Mouse (Mus musculus): Measurements from ENCODE around the gene Atp2b1. TPM values are rescaled to one million over a fixed set of nuclear protein-coding genes. Genes with fewer than 3 reads are reported as not detected.
A peak's percentile ranks its signal among the peaks of the same experiment; 100 is the strongest.

The Atp2b1 gene
- total and polyA plus RNA-seq, 3 experiments, result 25.0 to 41.7 (median 31.7) TPM

GRCm38 (mm10) chr10:98880057-98880456 lies 34.1 kb upstream of the Atp2b1 start:
- peak overlapping the region; percentile 94 for H3K4me2 ChIP-seq (ENCODE audit: insufficient read depth, low read depth, poor library complexity, severe bottlenecking)
- no peaks in the 10 kb centered on the region for H3K27me3 ChIP-seq (replicated peaks)
- DNase-seq (ENCODE audit: extremely low read depth), result peak; percentile 91
- no peaks in the 10 kb centered on the region for H3K9me3 ChIP-seq (replicated peaks; ENCODE audit: low read length)
- in situ Hi-C loops (cut with MboI; ENCODE audit: low pct_ligation_motif_present, low pct_unique_long_range_greater_than_20kb, low sequenced_read_pairs), result loop anchor here (5.0 kb wide), 1 partner anchor 33 kb away; no protein-coding TSS in a partner anchor
- H3K27ac ChIP-seq (ENCODE audit: insufficient read depth, low read depth), result peak overlapping the region; percentile 75
- TF ChIP-seq PAX5 (IDR thresholded peaks at IDR 0.05; ENCODE audit: low read length), result no peak
- no peak; the same call in 1 of the 2 replicates for TF ChIP-seq CHD1 (IDR thresholded peaks at IDR 0.05; ENCODE audit: low read depth, low read length)
- no peak for TF ChIP-seq ZC3H11A (IDR thresholded peaks at IDR 0.05; ENCODE audit: low read depth, low read length)
- TF ChIP-seq MAFK (IDR thresholded peaks at IDR 0.05; ENCODE audit: insufficient replicate concordance, low read length), result peak; percentile 91
- TF ChIP-seq MYC (IDR thresholded peaks at IDR 0.05; ENCODE audit: low read depth, low read length), result 0 out of 2 replicates have a peak, but pooled peaks have one; percentile 59
- no peak for TF ChIP-seq CTCF (conservative IDR thresholded peaks at IDR 0.05 in 1 of 2, IDR thresholded peaks at IDR 0.05 in 1 of 2; ENCODE audit: low read depth in 2 of 2, low read length in 2 of 2)
- TF ChIP-seq NELFE (IDR thresholded peaks at IDR 0.05; ENCODE audit: low read depth, low read length), result no peak
- peak; percentile 96 for TF ChIP-seq JUND (conservative IDR thresholded peaks at IDR 0.05; ENCODE audit: low read depth, low read length)
- TF ChIP-seq JUN (IDR thresholded peaks at IDR 0.05; ENCODE audit: insufficient read depth, low read depth, low read length), result peak; percentile 95
- no peak for TF ChIP-seq POLR2AphosphoS2 (IDR thresholded peaks at IDR 0.05; ENCODE audit: low read depth, low read length)
- TF ChIP-seq TBP (conservative IDR thresholded peaks at IDR 0.05; ENCODE audit: low read depth, low read length), result 0 out of 2 replicates have a peak, but pooled peaks have one; percentile 24
- TF ChIP-seq USF1 (IDR thresholded peaks at IDR 0.05; ENCODE audit: low read depth, low read length), result no peak
- TF ChIP-seq MXI1 (IDR thresholded peaks at IDR 0.05; ENCODE audit: low read depth, low read length), result peak; percentile 48; the same call in 1 of the 2 replicates
- TF ChIP-seq ELF1 (IDR thresholded peaks at IDR 0.05; ENCODE audit: low read depth, low read length), result no peak
- no peak for TF ChIP-seq RAD21 (IDR thresholded peaks at IDR 0.05; ENCODE audit: low read depth, low read length)
- peak; percentile 40; the same call in 1 of the 2 replicates for TF ChIP-seq TCF12 (IDR thresholded peaks at IDR 0.05; ENCODE audit: low read depth, low read length)
- no peak for TF ChIP-seq RCOR1 (conservative IDR thresholded peaks at IDR 0.05; ENCODE audit: low read depth, low read length)
- peak; percentile 66 for TF ChIP-seq IRF4 (IDR thresholded peaks at IDR 0.05; ENCODE audit: low read depth, low read length)
- TF ChIP-seq KAT2A (IDR thresholded peaks at IDR 0.05; ENCODE audit: insufficient replicate concordance, low read length), result no peak
- TF ChIP-seq MEF2A (IDR thresholded peaks at IDR 0.05; ENCODE audit: borderline replicate concordance, low read depth, low read length), result 0 out of 2 replicates have a peak, but pooled peaks have one; percentile 24
- TF ChIP-seq HCFC1 (IDR thresholded peaks at IDR 0.05; ENCODE audit: low read depth, low read length), result no peak; the same call in 1 of the 2 replicates
- peak; percentile 71 for TF ChIP-seq BHLHE40 (IDR thresholded peaks at IDR 0.05; ENCODE audit: low read depth, low read length)
- TF ChIP-seq MAZ (IDR thresholded peaks at IDR 0.05; ENCODE audit: low read depth, low read length), result no peak
- peak; percentile 88 for TF ChIP-seq EP300 (IDR thresholded peaks at IDR 0.05; ENCODE audit: low read length)
- TF ChIP-seq E2F4 (IDR thresholded peaks at IDR 0.05; ENCODE audit: insufficient replicate concordance, low read depth, low read length), result no peak
- peak; percentile 92 for TF ChIP-seq ETS1 (conservative IDR thresholded peaks at IDR 0.05; ENCODE audit: low read depth, low read length)
- H3K9ac ChIP-seq (ENCODE audit: insufficient read depth, low read depth), result peak overlapping the region; percentile 59
- peaks cover 10 to 39% of the 10 kb centered on the region in 2 experiments for H3K4me1 ChIP-seq (ENCODE audit: control insufficient read depth in 1 of 2, insufficient read depth in 2 of 2)
- dilution Hi-C loops (cut with MboI; ENCODE audit: extremely low pct_ligation_motif_present, extremely low pct_unique_long_range_greater_than_20kb, low sequenced_read_pairs), result no loop called here
- H3K4me3 ChIP-seq (replicated peaks in 1 of 3; ENCODE audit: low read depth in 2 of 3, low read length in 2 of 3, poor library complexity in 1 of 3), result peak overlapping the region in 2 of 3 experiments; percentile 32 to 38
- no peaks in the 10 kb centered on the region for H3K79me2 ChIP-seq (replicated peaks; ENCODE audit: control insufficient read depth, extremely low read depth, insufficient read depth, poor library complexity, severe bottlenecking)
- H3K36me3 ChIP-seq (replicated peaks in 1 of 2; ENCODE audit: control insufficient read depth in 1 of 2, insufficient read depth in 1 of 2, low read length in 1 of 2), result no peaks in the 10 kb centered on the region

Data from CH12.LX (cell line).